Mouse (Mus musculus) spleen, adult 2 months (tissue): Measurements from ENCODE around the gene Ntm.

ENCODE experiments used
- CTCF ChIP-seq: fragments of 200-500 bp; IDR thresholded peaks from 2 replicates; pipeline ENCODE4 v1.5.1; 2011; ENCODE audit warnings: mild to moderate bottlenecking, inconsistent platforms; ENCODE audit not compliant: insufficient read depth, insufficient read length, insufficient replicate concordance; ENCODE audit errors: extremely low read depth
- POLR2A ChIP-seq: fragments of 200-500 bp; IDR thresholded peaks from 2 replicates; pipeline ENCODE4 v1.6.1; 2011; ENCODE audit warnings: low read depth, low read length, inconsistent platforms

GRCm38 (mm10) chr9:29411408-29412180 is 551.3 kb downstream of the Ntm start:
- TF ChIP-seq POLR2A (no peak), CTCF (no peak)
